Mouse (Mus musculus): ENCODE measurements around the gene Creb3l2. TPM values are rescaled to one million over a fixed set of nuclear protein-coding genes. Genes with fewer than 3 reads are reported as not detected.
A peak's percentile ranks its signal among the peaks of the same experiment; 100 is the strongest.

The Creb3l2 gene
- polyA plus RNA-seq, 1 experiment from 2014 or later: 20.8 TPM

- Histone ChIP-seq H3K9ac (ENCODE audit: low read depth, low read length) (no peak overlapping the region), H3K4me3 (replicated peaks; ENCODE audit: low read depth, low read length) (no peak overlapping the region), H3K27me3 (ENCODE audit: insufficient read depth, low read length) (no peaks in the 10 kb centered on the region), H3K4me2 (ENCODE audit: low read length) (no peak overlapping the region), H3K9me3 (replicated peaks; ENCODE audit: low read length) (no peaks in the 10 kb centered on the region), H3K36me3 (ENCODE audit: insufficient read depth, low read length) (peaks cover 14% of the 10 kb centered on the region; the same call in 1 of the 2 replicates), H3K4me1 (replicated peaks; ENCODE audit: insufficient read depth, low read length) (peaks cover 6% of the 10 kb centered on the region; the same call in 1 of the 2 replicates), H3K27ac (peak overlapping the region; percentile 19; the same call in 1 of the 2 replicates)
- no peak for TF ChIP-seq CTCF (IDR thresholded peaks at IDR 0.05; ENCODE audit: low read depth)
- 34% methylated on average over 7 of the region's 7 CpGs for WGBS
- ATAC-seq (replicated peaks; ENCODE audit: low FRiP score, low read depth) (no peak), DNase-seq (ENCODE audit: low spot score) (peak; percentile 87)
These were observed 50.6 kb downstream of the Creb3l2 start for GRCm38 (mm10) chr6:37391313-37391712.

- no peak overlapping the region for H3K4me2 ChIP-seq (ENCODE audit: low read length)
- 0 out of 2 replicates have a peak overlapping the region, but pooled peaks have one; percentile 19 for H3K27ac ChIP-seq
- H3K9ac ChIP-seq (ENCODE audit: low read depth, low read length): no peak overlapping the region
- peaks cover 3% of the 10 kb centered on the region; the same call in 1 of the 2 replicates for H3K4me1 ChIP-seq (replicated peaks; ENCODE audit: insufficient read depth, low read length)
- no peak overlapping the region for H3K4me3 ChIP-seq (replicated peaks; ENCODE audit: low read depth, low read length)
- DNase-seq (ENCODE audit: low spot score) (no peak), ATAC-seq (replicated peaks; ENCODE audit: low FRiP score, low read depth) (no peak)
- H3K9me3 ChIP-seq (replicated peaks; ENCODE audit: low read length): no peaks in the 10 kb centered on the region
- 49% methylated on average over 8 of the region's 8 CpGs for WGBS
- H3K27me3 ChIP-seq (ENCODE audit: insufficient read depth, low read length): no peaks in the 10 kb centered on the region
- no peak for TF ChIP-seq CTCF (IDR thresholded peaks at IDR 0.05; ENCODE audit: low read depth)
- H3K36me3 ChIP-seq (ENCODE audit: insufficient read depth, low read length): peaks cover 5% of the 10 kb centered on the region; the same call in 1 of the 2 replicates
These were observed 53.0 kb downstream of the Creb3l2 start for GRCm38 (mm10) chr6:37388960-37389359.

- H3K9ac ChIP-seq (ENCODE audit: low read depth, low read length): no peak overlapping the region
- H3K4me3 ChIP-seq (replicated peaks; ENCODE audit: low read depth, low read length): no peak overlapping the region
- peaks cover 3% of the 10 kb centered on the region; the same call in 1 of the 2 replicates for H3K4me1 ChIP-seq (replicated peaks; ENCODE audit: insufficient read depth, low read length)
- 74% methylated on average over 6 of the region's 6 CpGs for WGBS
- H3K36me3 ChIP-seq (ENCODE audit: insufficient read depth, low read length): peaks cover 5% of the 10 kb centered on the region; the same call in 1 of the 2 replicates
- no peak for TF ChIP-seq CTCF (IDR thresholded peaks at IDR 0.05; ENCODE audit: low read depth)
- 0 out of 2 replicates have a peak overlapping the region, but pooled peaks have one; percentile 19 for H3K27ac ChIP-seq
- H3K9me3 ChIP-seq (replicated peaks; ENCODE audit: low read length): no peaks in the 10 kb centered on the region
- H3K4me2 ChIP-seq (ENCODE audit: low read length): no peak overlapping the region
- no peaks in the 10 kb centered on the region for H3K27me3 ChIP-seq (ENCODE audit: insufficient read depth, low read length)
- DNase-seq (ENCODE audit: low spot score) (no peak), ATAC-seq (replicated peaks; ENCODE audit: low FRiP score, low read depth) (no peak)
These were observed 53.4 kb downstream of the Creb3l2 start for GRCm38 (mm10) chr6:37388501-37388900.

GRCm38 (mm10) chr6:37387281-37387680, 54.7 kb downstream of the Creb3l2 start:
- Histone ChIP-seq H3K36me3 (ENCODE audit: insufficient read depth, low read length) (peaks cover 5% of the 10 kb centered on the region; the same call in 1 of the 2 replicates), H3K27ac (no peak overlapping the region), H3K4me2 (ENCODE audit: low read length) (no peak overlapping the region), H3K4me3 (replicated peaks; ENCODE audit: low read depth, low read length) (no peak overlapping the region), H3K27me3 (ENCODE audit: insufficient read depth, low read length) (no peaks in the 10 kb centered on the region), H3K4me1 (replicated peaks; ENCODE audit: insufficient read depth, low read length) (peaks cover 3% of the 10 kb centered on the region; the same call in 1 of the 2 replicates), H3K9ac (ENCODE audit: low read depth, low read length) (no peak overlapping the region), H3K9me3 (replicated peaks; ENCODE audit: low read length) (no peaks in the 10 kb centered on the region)
- DNase-seq (ENCODE audit: low spot score) (no peak), ATAC-seq (replicated peaks; ENCODE audit: low FRiP score, low read depth) (no peak)
- TF ChIP-seq CTCF (IDR thresholded peaks at IDR 0.05; ENCODE audit: low read depth): no peak
- WGBS: 79% methylated on average over 4 of the region's 4 CpGs

GRCm38 (mm10) chr6:37385602-37386285, 56.2 kb downstream of the Creb3l2 start:
- Histone ChIP-seq H3K27me3 (ENCODE audit: insufficient read depth, low read length) (no peaks in the 10 kb centered on the region), H3K4me2 (ENCODE audit: low read length) (no peak overlapping the region), H3K4me1 (replicated peaks; ENCODE audit: insufficient read depth, low read length) (0 out of 2 replicates have a peak, but pooled peaks cover 3% of the 10 kb centered on the region), H3K27ac (no peak overlapping the region), H3K9me3 (replicated peaks; ENCODE audit: low read length) (no peaks in the 10 kb centered on the region), H3K9ac (ENCODE audit: low read depth, low read length) (no peak overlapping the region), H3K4me3 (replicated peaks; ENCODE audit: low read depth, low read length) (no peak overlapping the region), H3K36me3 (ENCODE audit: insufficient read depth, low read length) (peaks cover 5% of the 10 kb centered on the region; the same call in 1 of the 2 replicates)
- 70% methylated on average over 2 of the region's 2 CpGs for WGBS
- TF ChIP-seq CTCF (IDR thresholded peaks at IDR 0.05; ENCODE audit: low read depth): no peak
- DNase-seq (ENCODE audit: low spot score) (no peak), ATAC-seq (replicated peaks; ENCODE audit: low FRiP score, low read depth) (no peak)

GRCm38 (mm10) chr6:37382761-37383160, 59.2 kb downstream of the Creb3l2 start:
- Histone ChIP-seq H3K27me3 (ENCODE audit: insufficient read depth, low read length) (no peaks in the 10 kb centered on the region), H3K9ac (ENCODE audit: low read depth, low read length) (no peak overlapping the region), H3K9me3 (replicated peaks; ENCODE audit: low read length) (no peaks in the 10 kb centered on the region), H3K36me3 (ENCODE audit: insufficient read depth, low read length) (peaks cover 21% of the 10 kb centered on the region), H3K4me1 (replicated peaks; ENCODE audit: insufficient read depth, low read length) (no peaks in the 10 kb centered on the region), H3K4me2 (ENCODE audit: low read length) (no peak overlapping the region), H3K27ac (no peak overlapping the region), H3K4me3 (replicated peaks; ENCODE audit: low read depth, low read length) (no peak overlapping the region)
- ATAC-seq (replicated peaks; ENCODE audit: low FRiP score, low read depth) (no peak), DNase-seq (ENCODE audit: low spot score) (no peak)
- 79% methylated on average over 6 of the region's 6 CpGs for WGBS
- TF ChIP-seq CTCF (IDR thresholded peaks at IDR 0.05; ENCODE audit: low read depth): no peak

Measured in kidney, postnatal 0 days (tissue).